Mouse (Mus musculus): Measurements from ENCODE around the gene Galnt9. TPM values are rescaled to one million over a fixed set of nuclear protein-coding genes. Genes with fewer than 3 reads are reported as not detected.
A peak's percentile ranks its signal among the peaks of the same experiment; 100 is the strongest.

The Galnt9 gene
- total RNA-seq, 1 experiment: 0.40 TPM

GRCm38 (mm10) chr5:110516390-110516789 is 27.8 kb upstream of the Galnt9 start:
- no peak for TF ChIP-seq HCFC1 (IDR thresholded peaks at IDR 0.05; ENCODE audit: borderline replicate concordance, insufficient read depth, low read length)
- TF ChIP-seq ZNF384 (IDR thresholded peaks at IDR 0.05; ENCODE audit: low read depth, low read length): no peak
- Histone ChIP-seq H3K4me3 (ENCODE audit: insufficient read depth in 1 of 2, low read depth in 1 of 2, low read length in 2 of 2, poor library complexity in 1 of 2, severe bottlenecking in 1 of 2) (no peak overlapping the region), H3K36me3 (ENCODE audit: control insufficient read depth, insufficient read depth, low read length, poor library complexity, severe bottlenecking) (no peaks in the 10 kb centered on the region), H3K4me1 (ENCODE audit: control insufficient read depth in 2 of 2, insufficient read depth in 2 of 2, low read length in 2 of 2, poor library complexity in 1 of 2) (peaks cover 2 to 4% of the 10 kb centered on the region in 2 experiments; a peak in 2 of 4 replicates), H3K9ac (ENCODE audit: insufficient read depth, low read depth, low read length, poor library complexity, severe bottlenecking) (no peak overlapping the region), H3K9me3 (ENCODE audit: control insufficient read depth, insufficient read depth, low read depth, low read length) (no peaks in the 10 kb centered on the region), H3K27ac (ENCODE audit: insufficient read depth, low read depth, low read length, poor library complexity, severe bottlenecking) (no peak overlapping the region)
- in situ Hi-C loops (cut with MboI; ENCODE audit: low sequenced_read_pairs in 2 of 2, unreplicated experiment in 2 of 2): no loop called here
- no peak for DNase-seq (ENCODE audit: low read depth, low spot score)

- DNase-seq (ENCODE audit: low read depth, low spot score): peak; percentile 28
- H3K27ac ChIP-seq (ENCODE audit: insufficient read depth, low read depth, low read length, poor library complexity, severe bottlenecking): no peak overlapping the region
- H3K9ac ChIP-seq (ENCODE audit: insufficient read depth, low read depth, low read length, poor library complexity, severe bottlenecking): peak overlapping the region; percentile 63
- no peaks in the 10 kb centered on the region for H3K36me3 ChIP-seq (ENCODE audit: control insufficient read depth, insufficient read depth, low read length, poor library complexity, severe bottlenecking)
- TF ChIP-seq ZC3H11A (IDR thresholded peaks at IDR 0.05; ENCODE audit: borderline replicate concordance, low read depth, low read length) (no peak), MAFK (IDR thresholded peaks at IDR 0.05; ENCODE audit: insufficient read depth, low read depth, low read length) (no peak), CHD2 (IDR thresholded peaks at IDR 0.05; ENCODE audit: low read depth, low read length) (no peak), ZNF384 (IDR thresholded peaks at IDR 0.05; ENCODE audit: low read depth, low read length) (no peak), HCFC1 (IDR thresholded peaks at IDR 0.05; ENCODE audit: borderline replicate concordance, insufficient read depth, low read length) (no peak)
- H3K4me3 ChIP-seq (ENCODE audit: insufficient read depth in 1 of 2, low read depth in 1 of 2, low read length in 2 of 2, poor library complexity in 1 of 2, severe bottlenecking in 1 of 2): peak overlapping the region in 1 of 2 experiments; percentile 42; a peak in 1 of 4 replicates
- H3K4me1 ChIP-seq (ENCODE audit: control insufficient read depth in 2 of 2, insufficient read depth in 2 of 2, low read length in 2 of 2, poor library complexity in 1 of 2): peaks cover 2 to 4% of the 10 kb centered on the region in 2 experiments; a peak in 2 of 4 replicates
- in situ Hi-C loops (cut with MboI; ENCODE audit: low sequenced_read_pairs in 2 of 2, unreplicated experiment in 2 of 2): no loop called here
- no peaks in the 10 kb centered on the region for H3K9me3 ChIP-seq (ENCODE audit: control insufficient read depth, insufficient read depth, low read depth, low read length)
These were observed 25.9 kb upstream of the Galnt9 start for GRCm38 (mm10) chr5:110518086-110518783.

GRCm38 (mm10) chr5:110520974-110521373 is 23.2 kb upstream of the Galnt9 start:
- TF ChIP-seq HCFC1 (IDR thresholded peaks at IDR 0.05; ENCODE audit: borderline replicate concordance, insufficient read depth, low read length) (no peak), ZNF384 (IDR thresholded peaks at IDR 0.05; ENCODE audit: low read depth, low read length) (no peak), MAFK (IDR thresholded peaks at IDR 0.05; ENCODE audit: insufficient read depth, low read depth, low read length) (no peak)
- in situ Hi-C loops (cut with MboI; ENCODE audit: low sequenced_read_pairs in 2 of 2, unreplicated experiment in 2 of 2): no loop called here
- Histone ChIP-seq H3K9ac (ENCODE audit: insufficient read depth, low read depth, low read length, poor library complexity, severe bottlenecking) (no peak overlapping the region), H3K27ac (ENCODE audit: insufficient read depth, low read depth, low read length, poor library complexity, severe bottlenecking) (no peak overlapping the region), H3K36me3 (ENCODE audit: control insufficient read depth, insufficient read depth, low read length, poor library complexity, severe bottlenecking) (no peaks in the 10 kb centered on the region), H3K9me3 (ENCODE audit: control insufficient read depth, insufficient read depth, low read depth, low read length) (no peaks in the 10 kb centered on the region), H3K4me3 (ENCODE audit: insufficient read depth in 1 of 2, low read depth in 1 of 2, low read length in 2 of 2, poor library complexity in 1 of 2, severe bottlenecking in 1 of 2) (no peak overlapping the region), H3K4me1 (ENCODE audit: control insufficient read depth in 2 of 2, insufficient read depth in 2 of 2, low read length in 2 of 2, poor library complexity in 1 of 2) (peaks cover 2 to 4% of the 10 kb centered on the region in 2 experiments; a peak in 2 of 4 replicates)
- DNase-seq (ENCODE audit: low read depth, low spot score): no peak

- Histone ChIP-seq H3K9ac (ENCODE audit: insufficient read depth, low read depth, low read length, poor library complexity, severe bottlenecking) (no peak overlapping the region), H3K4me3 (ENCODE audit: insufficient read depth in 1 of 2, low read depth in 1 of 2, low read length in 2 of 2, poor library complexity in 1 of 2, severe bottlenecking in 1 of 2) (no peak overlapping the region), H3K9me3 (ENCODE audit: control insufficient read depth, insufficient read depth, low read depth, low read length) (no peaks in the 10 kb centered on the region), H3K36me3 (ENCODE audit: control insufficient read depth, insufficient read depth, low read length, poor library complexity, severe bottlenecking) (no peaks in the 10 kb centered on the region), H3K4me1 (ENCODE audit: control insufficient read depth in 2 of 2, insufficient read depth in 2 of 2, low read length in 2 of 2, poor library complexity in 1 of 2) (peaks cover 2 to 4% of the 10 kb centered on the region in 2 experiments; a peak in 2 of 4 replicates), H3K27ac (ENCODE audit: insufficient read depth, low read depth, low read length, poor library complexity, severe bottlenecking) (no peak overlapping the region)
- in situ Hi-C loops (cut with MboI; ENCODE audit: low sequenced_read_pairs in 2 of 2, unreplicated experiment in 2 of 2): no loop called here
- DNase-seq (ENCODE audit: low read depth, low spot score): no peak
- TF ChIP-seq ZNF384 (IDR thresholded peaks at IDR 0.05; ENCODE audit: low read depth, low read length) (no peak), HCFC1 (IDR thresholded peaks at IDR 0.05; ENCODE audit: borderline replicate concordance, insufficient read depth, low read length) (no peak), ZC3H11A (IDR thresholded peaks at IDR 0.05; ENCODE audit: borderline replicate concordance, low read depth, low read length) (no peak), CHD2 (IDR thresholded peaks at IDR 0.05; ENCODE audit: low read depth, low read length) (no peak), MAFK (IDR thresholded peaks at IDR 0.05; ENCODE audit: insufficient read depth, low read depth, low read length) (no peak)
These were observed 22.3 kb upstream of the Galnt9 start for GRCm38 (mm10) chr5:110521822-110522221.

- in situ Hi-C loops (cut with MboI; ENCODE audit: low sequenced_read_pairs in 2 of 2, unreplicated experiment in 2 of 2): no loop called here
- H3K9ac ChIP-seq (ENCODE audit: insufficient read depth, low read depth, low read length, poor library complexity, severe bottlenecking): no peak overlapping the region
- H3K9me3 ChIP-seq (ENCODE audit: control insufficient read depth, insufficient read depth, low read depth, low read length): no peaks in the 10 kb centered on the region
- no peak overlapping the region for H3K4me3 ChIP-seq (ENCODE audit: insufficient read depth in 1 of 2, low read depth in 1 of 2, low read length in 2 of 2, poor library complexity in 1 of 2, severe bottlenecking in 1 of 2)
- no peaks in the 10 kb centered on the region for H3K36me3 ChIP-seq (ENCODE audit: control insufficient read depth, insufficient read depth, low read length, poor library complexity, severe bottlenecking)
- no peak for DNase-seq (ENCODE audit: low read depth, low spot score)
- H3K27ac ChIP-seq (ENCODE audit: insufficient read depth, low read depth, low read length, poor library complexity, severe bottlenecking): no peak overlapping the region
- no peaks in the 10 kb centered on the region; a peak in 1 of 4 replicates for H3K4me1 ChIP-seq (ENCODE audit: control insufficient read depth in 2 of 2, insufficient read depth in 2 of 2, low read length in 2 of 2, poor library complexity in 1 of 2)
- TF ChIP-seq MAFK (IDR thresholded peaks at IDR 0.05; ENCODE audit: insufficient read depth, low read depth, low read length) (no peak), ZNF384 (IDR thresholded peaks at IDR 0.05; ENCODE audit: low read depth, low read length) (no peak), HCFC1 (IDR thresholded peaks at IDR 0.05; ENCODE audit: borderline replicate concordance, insufficient read depth, low read length) (no peak), ZC3H11A (IDR thresholded peaks at IDR 0.05; ENCODE audit: borderline replicate concordance, low read depth, low read length) (no peak), CHD2 (IDR thresholded peaks at IDR 0.05; ENCODE audit: low read depth, low read length) (no peak)
These were observed 20.9 kb upstream of the Galnt9 start for GRCm38 (mm10) chr5:110523296-110523695.
